Mouse (Mus musculus) ZHBTc4 (cell line): Measurements from ENCODE around the gene Foxk1.

ENCODE experiments used
- DNase-seq: peaks from one replicate; pipeline ENCODE4 v3.0.0-alpha.2; 2011; ENCODE audit warnings: low read depth, low spot score

Gene Foxk1

DNA sequence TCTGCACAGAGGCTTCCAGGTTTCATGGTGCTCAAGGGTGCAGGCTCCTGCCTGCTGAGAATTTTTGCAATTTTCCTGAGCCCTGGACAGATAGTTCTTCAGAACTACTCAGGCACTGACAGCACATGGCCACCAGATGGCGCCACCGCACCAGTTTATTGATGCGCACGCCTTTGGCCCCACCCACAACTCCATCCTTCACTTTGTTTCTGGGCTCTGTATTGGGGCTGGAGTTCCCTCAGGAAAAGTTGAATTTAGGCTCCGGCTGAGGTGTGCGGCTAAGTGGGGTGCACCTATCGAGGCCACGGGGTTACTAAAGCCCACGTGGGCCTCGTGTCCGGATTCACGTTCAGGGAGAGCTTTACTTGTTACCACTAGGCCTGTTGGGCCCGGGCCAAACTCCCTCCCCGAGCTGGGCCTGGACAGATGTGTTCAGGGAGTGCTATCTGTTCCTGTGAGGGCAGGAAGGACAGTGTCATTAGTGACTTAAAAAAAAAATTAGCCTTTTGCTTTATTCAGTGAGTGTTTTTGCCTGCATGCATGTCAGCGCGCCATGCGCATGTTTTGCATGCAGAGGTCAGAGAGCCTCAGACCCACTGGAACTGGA, 77.6 kb downstream of the Foxk1 start:
- peak; percentile 88 for DNase-seq

DNA sequence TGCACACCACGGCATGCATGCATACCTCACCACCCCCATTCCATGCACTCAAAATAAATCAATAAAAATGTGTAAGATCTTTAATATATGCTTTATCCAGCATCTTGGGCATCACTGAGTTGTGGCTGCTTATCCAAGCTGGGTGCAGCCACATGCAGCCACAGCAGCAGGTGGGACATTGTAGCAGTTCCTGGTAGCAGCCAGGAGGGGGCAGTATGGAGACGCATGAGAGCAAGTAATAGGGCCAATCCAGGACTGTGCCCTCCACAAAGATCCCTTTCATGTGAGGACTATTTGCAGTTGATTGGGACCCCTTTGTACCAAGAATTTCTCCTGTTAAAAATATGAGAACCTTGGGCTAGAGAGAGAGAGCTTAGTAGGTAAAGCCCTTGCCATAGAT, 81.2 kb downstream of the Foxk1 start:
- peak; percentile 86 for DNase-seq

DNA sequence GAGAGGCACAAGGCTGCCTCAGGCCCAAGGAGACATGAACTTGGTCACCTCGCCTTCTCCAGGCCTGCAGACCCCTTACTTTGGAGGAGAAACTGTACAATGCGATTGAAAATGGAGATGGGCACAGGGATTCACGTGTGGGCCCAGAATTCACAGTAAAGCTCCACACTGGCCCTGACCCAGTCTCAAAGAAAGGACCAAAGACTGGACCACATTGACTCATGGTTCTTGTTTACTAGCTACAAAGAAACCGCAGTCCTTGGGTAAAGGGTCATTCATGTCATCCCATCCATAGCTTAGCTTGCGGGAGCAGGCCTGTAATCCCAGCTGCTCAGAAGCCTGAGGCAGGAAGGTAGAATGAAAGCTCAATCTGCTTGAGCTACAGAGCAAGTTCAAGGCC, 82.3 kb downstream of the Foxk1 start:
- no peak for DNase-seq

DNA sequence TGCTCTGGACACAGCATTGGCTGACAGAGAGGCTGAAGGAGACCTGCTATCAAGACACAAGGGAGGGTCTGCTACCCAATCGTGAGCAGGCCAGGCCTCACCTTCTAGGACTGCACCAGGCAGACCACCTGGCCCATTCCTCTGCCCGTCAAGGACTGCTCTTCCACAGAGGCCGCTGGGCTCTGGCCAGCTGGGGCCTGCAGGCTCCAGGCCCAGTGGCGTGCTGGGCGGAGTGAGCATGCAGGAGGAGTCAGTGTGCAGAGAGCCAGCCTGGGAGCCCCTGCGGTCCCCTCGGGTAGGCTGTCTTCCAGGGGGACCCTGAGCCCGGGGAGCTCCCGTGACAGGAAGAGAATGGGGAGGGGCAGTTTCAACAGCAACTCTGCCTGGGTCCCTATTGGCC, 85.4 kb downstream of the Foxk1 start:
- DNase-seq = no peak

DNA sequence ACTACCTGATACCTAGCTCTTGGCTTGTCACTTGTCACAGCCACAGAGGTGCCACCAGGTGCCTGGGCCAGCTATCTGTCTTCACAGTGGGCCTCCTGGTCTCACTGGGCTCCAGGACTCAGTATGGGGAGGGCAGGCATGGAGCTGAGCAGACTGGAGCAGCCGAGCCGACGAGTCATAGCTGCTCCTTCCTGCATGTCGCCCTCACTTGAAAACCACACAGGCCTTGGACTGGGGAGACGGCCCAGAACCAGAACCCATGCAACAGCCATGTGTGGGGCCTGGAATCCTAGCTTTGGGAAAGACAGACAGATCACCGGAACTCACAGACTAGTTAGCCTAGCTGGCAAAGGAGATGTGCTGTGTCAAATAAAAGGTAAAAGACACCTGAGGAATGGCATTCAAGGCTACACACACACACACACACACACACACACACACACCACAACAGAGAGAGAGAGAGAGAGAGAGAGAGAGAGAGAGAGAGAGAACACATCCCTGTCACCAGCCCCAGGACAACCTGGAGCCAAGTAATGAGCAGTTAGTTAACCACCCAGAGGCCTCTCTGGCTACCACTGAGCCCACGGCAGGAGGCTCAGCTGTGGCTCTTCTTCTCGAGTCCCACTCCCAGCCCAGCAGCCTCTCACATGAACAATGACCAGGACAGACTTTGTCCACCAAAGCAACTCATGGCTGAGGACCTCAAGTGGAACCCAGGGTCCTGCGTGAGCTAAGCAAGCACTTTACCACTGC, 88.8 kb downstream of the Foxk1 start:
- no peak for DNase-seq

DNA sequence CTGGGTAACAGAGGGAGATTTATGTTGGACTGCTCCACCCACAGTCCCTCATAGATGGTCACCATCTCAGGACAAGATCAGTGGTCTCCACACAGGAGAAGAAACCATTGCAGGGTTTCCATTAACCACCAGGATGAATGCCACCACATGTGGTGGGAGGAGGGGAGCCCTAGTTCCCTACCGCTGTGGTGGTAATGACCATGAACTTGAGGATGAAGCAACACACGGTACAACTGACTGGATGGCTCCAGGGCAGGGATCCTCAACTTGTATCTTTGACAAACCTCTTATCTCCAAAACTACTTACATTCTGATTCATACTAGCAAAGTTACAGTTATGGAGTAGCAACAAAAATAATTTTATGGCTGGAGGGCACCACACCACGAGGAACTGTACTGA, 92.0 kb downstream of the Foxk1 start:
- DNase-seq = no peak

DNA sequence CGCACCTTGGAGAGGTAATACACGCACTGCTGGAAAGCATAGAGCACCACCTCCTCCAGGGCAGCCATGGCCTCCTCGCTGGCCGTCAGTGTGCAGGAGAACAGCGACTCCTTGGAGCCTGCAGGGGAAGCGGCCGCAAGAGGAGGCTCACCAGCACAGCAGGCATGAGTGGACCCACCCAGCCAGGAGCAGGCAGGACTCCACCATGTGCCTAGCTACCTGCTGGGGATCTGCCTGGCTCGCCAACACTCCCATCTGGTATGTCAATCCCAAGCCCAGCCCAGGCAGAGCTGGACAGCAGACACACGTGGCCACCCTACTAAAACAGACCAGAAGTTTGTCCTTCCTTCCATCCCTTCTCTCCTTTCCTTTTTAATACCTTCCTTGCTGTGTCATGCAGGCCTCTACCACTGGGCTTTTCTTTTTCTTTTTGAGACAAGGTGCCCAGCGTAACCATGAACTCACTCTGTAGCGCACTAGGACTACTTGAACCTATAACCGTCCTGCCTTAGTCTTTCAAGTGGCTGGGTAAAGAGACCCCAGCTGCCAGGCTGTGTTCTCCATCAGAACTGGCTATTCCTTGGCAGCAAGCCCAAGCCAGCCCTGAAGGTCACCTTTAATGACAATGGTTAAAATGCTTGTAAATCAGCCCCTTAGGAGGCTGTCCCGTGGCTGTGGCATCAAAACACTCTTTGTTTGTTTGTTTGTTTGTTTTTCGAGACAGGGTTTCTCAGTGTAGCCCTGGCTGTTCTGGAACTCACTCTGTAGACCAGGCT, 94.2 kb downstream of the Foxk1 start:
- peak; percentile 47 for DNase-seq

DNA sequence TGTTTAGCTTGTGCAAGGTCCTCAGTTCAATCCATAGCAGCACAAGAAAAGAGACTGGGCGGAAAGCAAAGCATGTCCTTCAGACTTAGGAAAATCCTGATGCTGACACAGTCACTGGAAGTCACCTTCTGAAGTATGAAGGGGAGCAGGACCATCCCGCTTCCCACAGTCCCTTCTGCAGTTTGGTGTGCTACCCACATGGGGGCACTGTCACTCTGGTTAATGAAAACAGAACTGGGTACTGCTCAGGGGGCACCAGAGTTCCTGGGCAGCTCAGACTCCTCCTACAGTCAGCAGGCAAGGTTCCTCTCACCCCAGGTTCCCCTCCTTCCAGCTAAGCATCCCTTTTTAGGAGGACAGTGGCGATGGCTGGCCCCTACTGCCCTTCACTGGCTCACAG, 97.7 kb downstream of the Foxk1 start:
- peak; percentile 71 for DNase-seq

DNA sequence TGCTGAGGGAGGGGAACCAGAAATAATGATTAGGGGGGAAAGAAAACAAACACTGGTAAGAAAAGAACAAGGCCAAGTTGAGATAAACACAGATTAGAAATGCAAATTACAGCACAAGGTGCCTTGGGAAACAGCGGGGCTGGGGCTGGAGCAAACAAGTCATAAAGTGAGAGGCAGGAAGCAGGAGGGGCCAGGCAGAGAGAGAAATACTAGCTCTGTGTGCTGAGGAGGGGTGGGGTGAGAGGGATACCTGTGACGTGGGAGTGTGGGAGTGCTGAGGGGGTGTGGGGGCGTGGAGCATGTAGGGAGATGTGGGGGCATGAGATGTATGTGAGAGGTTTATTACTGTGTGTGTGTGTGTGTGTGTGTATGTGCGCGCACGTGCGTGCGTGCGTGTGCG, 99.6 kb downstream of the Foxk1 start:
- no peak for DNase-seq

DNA sequence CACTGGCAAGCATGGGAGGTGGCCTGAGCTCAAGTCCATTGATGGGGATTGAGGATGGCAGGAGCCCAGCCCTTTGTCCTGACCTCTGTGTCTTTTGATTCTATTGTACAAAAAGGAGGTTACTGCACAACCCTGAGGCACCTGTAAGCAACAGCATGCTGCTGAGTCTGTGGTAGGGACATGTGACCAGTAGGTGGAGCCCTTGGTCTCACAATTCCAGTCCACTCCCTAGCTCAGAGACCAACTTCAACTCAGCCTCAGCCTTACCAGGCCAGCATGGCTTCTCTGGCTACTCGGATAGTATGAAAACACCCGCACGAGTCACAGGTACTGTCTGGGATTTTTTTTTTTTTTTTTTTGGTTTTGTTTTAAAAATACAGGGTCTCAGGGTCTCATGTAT, 101.1 kb downstream of the Foxk1 start:
- DNase-seq = peak; percentile 94

DNA sequence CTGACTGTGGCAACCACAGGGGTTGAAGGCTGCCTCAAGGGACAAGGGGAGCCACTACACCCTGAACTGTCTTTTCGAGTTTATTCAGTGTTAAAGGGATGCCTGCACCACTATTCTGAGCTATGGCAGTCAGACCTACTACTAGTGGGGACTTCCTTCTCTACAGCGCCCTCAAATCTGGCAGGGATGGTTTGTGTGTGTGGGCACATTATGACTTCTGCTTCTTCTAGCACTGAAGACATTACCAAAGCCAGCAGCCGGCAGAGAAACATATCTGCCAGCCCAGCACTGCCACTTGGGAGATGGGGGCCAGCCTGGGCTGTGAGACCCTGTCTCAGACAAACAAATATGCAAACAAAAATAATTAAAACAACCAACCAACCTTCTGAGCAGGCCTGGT, 102.9 kb downstream of the Foxk1 start:
- DNase-seq = no peak

DNA sequence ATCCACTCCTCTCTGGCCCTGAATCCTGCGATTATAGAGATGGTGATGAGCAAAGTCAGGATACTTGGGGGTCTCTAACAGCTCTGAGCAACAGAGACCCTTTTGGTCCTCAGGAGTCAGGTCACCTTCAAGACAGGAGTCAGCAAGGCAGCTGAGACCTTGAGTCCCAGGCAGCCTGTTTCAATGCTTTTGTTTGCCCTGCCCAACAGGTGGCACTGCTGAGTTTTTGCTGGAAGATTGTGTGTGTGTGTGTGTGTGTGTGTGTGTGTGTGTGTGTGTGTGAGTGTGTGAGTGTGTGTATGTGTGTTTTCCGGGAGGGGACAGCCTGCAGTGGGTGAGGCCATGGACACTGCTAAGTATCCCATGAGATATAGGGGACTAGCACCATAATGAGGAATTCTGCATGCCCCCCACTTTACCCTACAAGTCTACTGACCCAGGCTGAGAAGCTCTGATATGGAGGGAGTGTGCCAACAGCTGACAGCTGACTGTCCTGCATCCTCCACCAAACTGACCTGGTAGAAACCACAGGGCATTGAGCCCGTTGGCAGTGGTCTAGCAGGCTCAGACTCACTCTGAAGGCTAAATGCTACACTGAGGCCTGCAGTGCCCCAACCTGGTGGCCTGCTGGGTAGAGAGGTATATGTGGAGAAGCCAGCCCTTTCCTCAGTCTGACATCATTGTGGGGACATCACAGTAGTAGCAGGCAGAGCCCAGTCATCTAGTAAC, 104.6 kb downstream of the Foxk1 start:
- peak; percentile 42 for DNase-seq

DNA sequence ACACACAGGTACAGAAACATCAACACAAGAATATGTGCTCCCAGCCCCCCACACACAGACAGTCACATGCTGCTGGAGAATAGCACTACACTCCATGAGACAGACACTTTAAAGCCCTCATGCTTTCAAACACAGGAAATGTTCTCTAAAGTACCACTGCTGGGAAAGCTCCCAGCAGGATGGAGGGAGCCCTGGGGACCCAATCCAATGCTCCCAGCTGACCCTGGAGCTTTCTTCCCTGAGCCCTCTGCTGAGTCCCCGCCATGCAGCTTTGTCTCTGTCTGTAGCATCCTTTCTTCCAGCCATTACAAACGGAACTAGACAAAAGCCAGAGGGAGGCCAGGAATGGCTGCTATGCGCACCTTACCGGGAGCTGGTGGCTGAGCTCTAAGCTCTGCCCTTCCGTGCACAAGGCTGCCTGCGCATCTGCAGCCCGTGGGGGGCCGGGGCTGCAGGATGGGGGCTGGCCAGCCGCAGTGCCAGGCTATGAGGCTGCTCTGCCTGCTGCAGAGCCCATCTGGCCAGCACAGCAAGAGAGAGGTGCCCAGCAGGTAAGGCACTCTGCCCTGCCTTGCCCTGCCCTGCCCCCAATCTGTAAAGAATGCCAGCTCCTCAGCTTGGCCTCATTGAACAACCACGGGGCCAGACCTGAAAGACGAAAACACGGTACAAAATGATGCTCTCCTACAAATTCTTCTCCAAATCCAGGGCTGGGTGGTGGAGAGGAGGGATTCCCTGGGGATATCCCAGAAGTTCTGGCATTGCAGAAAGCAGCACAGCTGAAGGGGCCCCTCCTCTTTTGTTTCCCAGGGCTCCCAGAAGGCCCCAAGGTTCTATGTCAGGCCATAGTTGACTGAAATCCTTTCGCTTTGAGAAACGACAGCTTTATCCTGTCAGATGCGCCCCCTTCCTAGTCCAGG, 108.1 kb downstream of the Foxk1 start:
- peak; percentile 25 for DNase-seq

DNA sequence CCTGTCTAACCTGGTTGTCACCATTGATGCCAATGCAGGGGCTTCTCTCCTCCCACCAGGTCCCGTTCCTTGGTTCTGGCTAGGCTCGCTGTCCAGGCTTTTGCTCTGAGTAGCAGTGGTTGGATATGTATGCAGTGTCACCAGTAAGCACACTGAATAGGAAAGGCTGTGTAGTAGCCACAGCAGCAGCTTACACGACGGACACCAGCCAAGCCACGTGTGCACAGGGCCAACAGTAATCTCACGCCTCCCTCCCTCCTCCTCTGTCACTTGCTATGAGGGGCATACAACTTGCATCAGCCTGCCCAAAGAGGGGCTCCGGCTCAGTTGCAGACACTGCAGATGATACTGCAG, 108.7 kb downstream of the Foxk1 start:
- DNase-seq = no peak
